Mouse (Mus musculus): ENCODE measurements at regions not wholly inside any gene's neighbourhood (a gene's known extent, or its start where the extent isn't known, plus 50 kb on each side); places are given as distances from the start of the nearest gene placed in this dataset.

GRCm38 (mm10) chr1:39083911-39084826 is 98.8 kb downstream of the Pdcl3 start:
- H3K4me1 ChIP-seq (ENCODE audit: control insufficient read depth, insufficient read depth, low read length) = peaks cover 5% of the 10 kb centered on the region; the same call in 1 of the 2 replicates
- H3K4me3 ChIP-seq (ENCODE audit: insufficient read depth, low read length) = no peak overlapping the region
- peak overlapping the region; percentile 82 for H3K27ac ChIP-seq (ENCODE audit: insufficient read depth, low read length)
- TF ChIP-seq CTCF (IDR thresholded peaks at IDR 0.05; ENCODE audit: extremely low read depth, insufficient read depth, low read length) = no peak
- no peak for TF ChIP-seq POLR2A (IDR thresholded peaks at IDR 0.05; ENCODE audit: extremely low read depth, insufficient read depth, low read length)

- Histone ChIP-seq H3K27ac (ENCODE audit: insufficient read depth, low read length) (peak overlapping the region; percentile 78), H3K4me3 (ENCODE audit: insufficient read depth, low read length) (no peak overlapping the region), H3K4me1 (ENCODE audit: control insufficient read depth, insufficient read depth, low read length) (peaks cover 9% of the 10 kb centered on the region)
- TF ChIP-seq POLR2A (IDR thresholded peaks at IDR 0.05; ENCODE audit: extremely low read depth, insufficient read depth, low read length) (no peak), CTCF (IDR thresholded peaks at IDR 0.05; ENCODE audit: extremely low read depth, insufficient read depth, low read length) (no peak)
These were observed 100.9 kb downstream of the Pdcl3 start for GRCm38 (mm10) chr1:39086273-39086672.

- TF ChIP-seq CTCF (IDR thresholded peaks at IDR 0.05; ENCODE audit: extremely low read depth, insufficient read depth, low read length) (no peak), POLR2A (IDR thresholded peaks at IDR 0.05; ENCODE audit: extremely low read depth, insufficient read depth, low read length) (no peak)
- H3K4me1 ChIP-seq (ENCODE audit: control insufficient read depth, insufficient read depth, low read length) = peaks cover 10% of the 10 kb centered on the region
- H3K4me3 ChIP-seq (ENCODE audit: insufficient read depth, low read length) = no peak overlapping the region
- H3K27ac ChIP-seq (ENCODE audit: insufficient read depth, low read length) = no peak overlapping the region
These were observed 103.7 kb upstream of the Npas2 start for GRCm38 (mm10) chr1:39089875-39090274.

- Histone ChIP-seq H3K27ac (ENCODE audit: insufficient read depth, low read length) (no peak overlapping the region), H3K4me1 (ENCODE audit: control insufficient read depth, insufficient read depth, low read length) (peaks cover 10% of the 10 kb centered on the region), H3K4me3 (ENCODE audit: insufficient read depth, low read length) (no peak overlapping the region)
- no peak for TF ChIP-seq POLR2A (IDR thresholded peaks at IDR 0.05; ENCODE audit: extremely low read depth, insufficient read depth, low read length)
- no peak for TF ChIP-seq CTCF (IDR thresholded peaks at IDR 0.05; ENCODE audit: extremely low read depth, insufficient read depth, low read length)
These were observed 102.4 kb upstream of the Npas2 start for GRCm38 (mm10) chr1:39091121-39091520.

- Histone ChIP-seq H3K4me3 (ENCODE audit: insufficient read depth, low read length) (no peak overlapping the region), H3K4me1 (ENCODE audit: control insufficient read depth, insufficient read depth, low read length) (peaks cover 11% of the 10 kb centered on the region), H3K27ac (ENCODE audit: insufficient read depth, low read length) (no peak overlapping the region)
- TF ChIP-seq POLR2A (IDR thresholded peaks at IDR 0.05; ENCODE audit: extremely low read depth, insufficient read depth, low read length) (no peak), CTCF (IDR thresholded peaks at IDR 0.05; ENCODE audit: extremely low read depth, insufficient read depth, low read length) (no peak)
These were observed 101.9 kb upstream of the Npas2 start for GRCm38 (mm10) chr1:39091638-39092037.

- no peak for TF ChIP-seq POLR2A (IDR thresholded peaks at IDR 0.05; ENCODE audit: extremely low read depth, insufficient read depth, low read length)
- TF ChIP-seq CTCF (IDR thresholded peaks at IDR 0.05; ENCODE audit: extremely low read depth, insufficient read depth, low read length) = no peak
- H3K4me3 ChIP-seq (ENCODE audit: insufficient read depth, low read length) = no peak overlapping the region
- peaks cover 13% of the 10 kb centered on the region for H3K4me1 ChIP-seq (ENCODE audit: control insufficient read depth, insufficient read depth, low read length)
- no peak overlapping the region for H3K27ac ChIP-seq (ENCODE audit: insufficient read depth, low read length)
These were observed 100.2 kb upstream of the Npas2 start for GRCm38 (mm10) chr1:39093291-39093690.

GRCm38 (mm10) chr1:39094001-39094400 is 99.5 kb upstream of the Npas2 start:
- H3K27ac ChIP-seq (ENCODE audit: insufficient read depth, low read length) = no peak overlapping the region
- H3K4me1 ChIP-seq (ENCODE audit: control insufficient read depth, insufficient read depth, low read length) = peaks cover 13% of the 10 kb centered on the region
- no peak for TF ChIP-seq POLR2A (IDR thresholded peaks at IDR 0.05; ENCODE audit: extremely low read depth, insufficient read depth, low read length)
- no peak for TF ChIP-seq CTCF (IDR thresholded peaks at IDR 0.05; ENCODE audit: extremely low read depth, insufficient read depth, low read length)
- no peak overlapping the region for H3K4me3 ChIP-seq (ENCODE audit: insufficient read depth, low read length)

GRCm38 (mm10) chr1:39095901-39096300 is 97.6 kb upstream of the Npas2 start:
- Histone ChIP-seq H3K27ac (ENCODE audit: insufficient read depth, low read length) (no peak overlapping the region), H3K4me3 (ENCODE audit: insufficient read depth, low read length) (no peak overlapping the region), H3K4me1 (ENCODE audit: control insufficient read depth, insufficient read depth, low read length) (peaks cover 8% of the 10 kb centered on the region)
- TF ChIP-seq CTCF (IDR thresholded peaks at IDR 0.05; ENCODE audit: extremely low read depth, insufficient read depth, low read length) (no peak), POLR2A (IDR thresholded peaks at IDR 0.05; ENCODE audit: extremely low read depth, insufficient read depth, low read length) (no peak)

- no peak overlapping the region for H3K27ac ChIP-seq (ENCODE audit: insufficient read depth, low read length)
- TF ChIP-seq CTCF (IDR thresholded peaks at IDR 0.05; ENCODE audit: extremely low read depth, insufficient read depth, low read length) = no peak
- TF ChIP-seq POLR2A (IDR thresholded peaks at IDR 0.05; ENCODE audit: extremely low read depth, insufficient read depth, low read length) = no peak
- H3K4me1 ChIP-seq (ENCODE audit: control insufficient read depth, insufficient read depth, low read length) = peaks cover 8% of the 10 kb centered on the region
- no peak overlapping the region for H3K4me3 ChIP-seq (ENCODE audit: insufficient read depth, low read length)
These were observed 96.8 kb upstream of the Npas2 start for GRCm38 (mm10) chr1:39096726-39097125.

GRCm38 (mm10) chr1:39097499-39097898 is 96.0 kb upstream of the Npas2 start:
- H3K4me3 ChIP-seq (ENCODE audit: insufficient read depth, low read length) = no peak overlapping the region
- TF ChIP-seq POLR2A (IDR thresholded peaks at IDR 0.05; ENCODE audit: extremely low read depth, insufficient read depth, low read length) = no peak
- no peak for TF ChIP-seq CTCF (IDR thresholded peaks at IDR 0.05; ENCODE audit: extremely low read depth, insufficient read depth, low read length)
- 0 out of 2 replicates have a peak overlapping the region, but pooled peaks have one; percentile 66 for H3K27ac ChIP-seq (ENCODE audit: insufficient read depth, low read length)

More at GRCm38 (mm10) chr1:39097499-39097898, 96.0 kb upstream of the Npas2 start:
- H3K4me1 ChIP-seq (ENCODE audit: control insufficient read depth, insufficient read depth, low read length) = peaks cover 8% of the 10 kb centered on the region

Measured in cortical plate, adult 2 months (tissue).